Mouse (Mus musculus): ENCODE measurements at regions not wholly inside any gene's neighbourhood (a gene's known extent, or its start where the extent isn't known, plus 50 kb on each side); places are given as distances from the start of the nearest gene placed in this dataset.
"Not testable (repeated sequence)": the region's sequence is repeated elsewhere in the genome, so short reads cannot be mapped to it uniquely, and the experiment has no call there.

DNA sequence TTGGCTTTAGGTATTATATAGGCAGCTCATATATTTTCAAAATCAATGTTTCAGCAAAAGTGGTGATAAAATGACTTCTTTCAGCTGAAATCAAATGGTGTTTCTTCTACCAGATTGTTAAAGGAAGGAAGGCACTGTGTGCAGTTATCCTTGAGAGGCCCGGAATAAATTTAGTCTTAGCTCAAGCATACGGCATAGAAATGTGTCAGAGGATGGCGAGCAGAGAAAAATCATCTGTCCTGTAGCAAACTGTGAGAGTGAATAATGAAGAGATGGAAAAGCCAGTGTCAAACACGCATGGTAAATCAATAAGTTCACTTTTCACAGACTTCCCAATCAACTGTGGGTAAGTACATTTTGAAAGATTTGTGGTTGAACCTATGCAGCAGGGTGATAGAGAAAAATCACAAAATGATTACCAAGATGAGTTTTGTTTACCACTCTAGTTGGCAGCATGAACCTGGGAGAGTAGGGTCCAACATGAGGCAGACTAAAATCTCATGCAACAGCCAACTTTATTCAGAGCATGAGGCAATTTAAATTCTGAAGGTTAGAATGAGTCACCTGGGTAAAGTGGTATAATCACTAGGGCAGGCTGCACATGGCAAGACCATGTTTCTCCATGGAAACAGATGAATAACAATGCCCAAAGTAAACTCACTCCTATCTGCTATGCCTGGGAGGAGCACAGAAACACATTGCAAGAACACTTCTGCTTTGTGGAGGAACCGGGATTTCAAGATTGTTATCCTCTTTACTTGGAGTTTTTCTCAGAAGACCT, 55.7 kb downstream of the AI429214 start:
- ATAC-seq = no peak
- H3K9me3 ChIP-seq = no peaks in the 10 kb centered on the region
- WGBS = 86% methylated on average over 5 of the region's 5 CpGs
- H3K4me2 ChIP-seq (replicated peaks) = no peak overlapping the region
- H3K4me1 ChIP-seq (replicated peaks) = no peaks in the 10 kb centered on the region
- no peaks in the 10 kb centered on the region for H3K27me3 ChIP-seq
- no peak overlapping the region for H3K27ac ChIP-seq
- H3K36me3 ChIP-seq = no peaks in the 10 kb centered on the region
- no peak overlapping the region for H3K4me3 ChIP-seq (replicated peaks)
- H3K9ac ChIP-seq (replicated peaks) = no peak overlapping the region

DNA sequence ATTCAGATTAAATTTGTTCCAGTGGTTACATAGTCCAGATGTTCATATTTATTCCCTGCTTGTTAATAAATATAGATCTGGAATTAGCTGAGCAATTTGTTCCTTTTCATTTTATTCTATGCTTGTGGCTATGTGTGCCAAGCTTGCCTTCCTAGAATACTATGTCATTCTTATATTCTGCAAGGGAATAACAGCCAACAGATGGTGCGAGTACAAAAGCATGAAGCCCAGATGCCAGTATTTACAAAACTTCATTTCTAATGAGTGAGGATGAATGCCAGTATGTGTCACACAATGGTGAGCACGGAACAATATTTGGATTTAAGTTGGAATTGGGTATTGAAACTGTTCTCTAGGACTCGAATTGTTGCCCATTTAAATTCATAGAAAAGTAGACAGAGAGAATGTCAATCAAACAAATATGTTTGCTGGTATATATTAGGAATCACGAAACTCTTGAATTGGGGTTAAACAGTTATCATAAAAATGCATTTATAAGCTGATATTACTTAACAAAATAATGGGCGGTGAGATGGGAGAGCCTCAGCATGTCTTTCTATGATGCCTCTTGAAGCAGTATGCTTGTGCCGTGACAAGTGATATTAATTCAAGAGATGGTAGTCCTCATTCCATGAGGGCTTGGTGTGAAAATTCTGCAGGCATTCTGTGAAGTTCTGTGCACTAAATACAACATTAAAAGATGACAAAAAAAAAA, 56.7 kb downstream of the AI429214 start:
- H3K4me1 ChIP-seq (replicated peaks) = no peaks in the 10 kb centered on the region
- no peak overlapping the region for H3K9ac ChIP-seq (replicated peaks)
- no peak overlapping the region for H3K27ac ChIP-seq
- 78% methylated on average over 6 of the region's 6 CpGs for WGBS
- H3K27me3 ChIP-seq = no peaks in the 10 kb centered on the region
- no peak for ATAC-seq
- no peak overlapping the region for H3K4me2 ChIP-seq (replicated peaks)
- H3K36me3 ChIP-seq = no peaks in the 10 kb centered on the region
- H3K4me3 ChIP-seq (replicated peaks) = no peak overlapping the region
- no peaks in the 10 kb centered on the region for H3K9me3 ChIP-seq

- WGBS = 65% methylated on average over 1 of the region's 1 CpGs
Measured at GRCm38 (mm10) chr8:37050684-37051028, 57.3 kb downstream of the AI429214 start.

GRCm38 (mm10) chr8:37056376-37056775, 63.0 kb downstream of the AI429214 start:
- no peaks in the 10 kb centered on the region for H3K9me3 ChIP-seq
- H3K27ac ChIP-seq = no peak overlapping the region
- H3K4me3 ChIP-seq (replicated peaks) = no peak overlapping the region
- H3K9ac ChIP-seq (replicated peaks) = no peak overlapping the region
- no peaks in the 10 kb centered on the region for H3K27me3 ChIP-seq
- H3K4me2 ChIP-seq (replicated peaks) = no peak overlapping the region
- ATAC-seq = no peak
- H3K36me3 ChIP-seq = no peaks in the 10 kb centered on the region
- H3K4me1 ChIP-seq (replicated peaks) = no peaks in the 10 kb centered on the region
- 87% methylated on average over 3 of the region's 3 CpGs for WGBS

More at GRCm38 (mm10) chr8:37050684-37051028, 57.3 kb downstream of the AI429214 start:
- Histone ChIP-seq H3K27ac (no peak overlapping the region), H3K9ac (replicated peaks) (no peak overlapping the region), H3K27me3 (no peaks in the 10 kb centered on the region), H3K4me1 (replicated peaks) (no peaks in the 10 kb centered on the region), H3K36me3 (no peaks in the 10 kb centered on the region), H3K9me3 (no peaks in the 10 kb centered on the region), H3K4me2 (replicated peaks) (no peak overlapping the region), H3K4me3 (replicated peaks) (no peak overlapping the region)
- ATAC-seq = no peak

DNA sequence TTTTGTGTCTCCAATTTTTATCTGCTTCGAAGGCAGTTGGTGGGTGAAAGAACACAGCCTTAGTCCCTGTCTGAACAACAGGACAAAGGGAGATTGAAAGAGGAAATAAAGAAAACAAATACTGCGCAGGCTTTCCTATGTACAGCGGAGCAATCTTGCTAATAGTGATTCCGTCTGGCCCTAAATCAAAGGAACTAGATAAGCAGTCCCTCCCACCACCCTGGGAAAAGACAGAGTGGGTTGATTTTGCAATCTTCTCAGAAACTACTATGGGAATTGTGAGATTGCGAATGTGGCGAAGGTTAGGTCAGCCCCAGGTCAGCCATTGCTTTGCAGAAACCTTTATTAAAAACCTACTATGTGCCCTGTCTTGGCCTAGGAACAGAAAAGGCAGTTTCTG, 65.0 kb downstream of the AI429214 start:
- no peak overlapping the region for H3K4me2 ChIP-seq (replicated peaks)
- no peaks in the 10 kb centered on the region for H3K27me3 ChIP-seq
- WGBS = 84% methylated on average over 6 of the region's 6 CpGs
- H3K9ac ChIP-seq (replicated peaks) = no peak overlapping the region
- no peak for ATAC-seq
- H3K36me3 ChIP-seq = no peaks in the 10 kb centered on the region
- no peak overlapping the region for H3K27ac ChIP-seq
- H3K4me1 ChIP-seq (replicated peaks) = no peaks in the 10 kb centered on the region
- no peak overlapping the region for H3K4me3 ChIP-seq (replicated peaks)
- H3K9me3 ChIP-seq = no peaks in the 10 kb centered on the region

DNA sequence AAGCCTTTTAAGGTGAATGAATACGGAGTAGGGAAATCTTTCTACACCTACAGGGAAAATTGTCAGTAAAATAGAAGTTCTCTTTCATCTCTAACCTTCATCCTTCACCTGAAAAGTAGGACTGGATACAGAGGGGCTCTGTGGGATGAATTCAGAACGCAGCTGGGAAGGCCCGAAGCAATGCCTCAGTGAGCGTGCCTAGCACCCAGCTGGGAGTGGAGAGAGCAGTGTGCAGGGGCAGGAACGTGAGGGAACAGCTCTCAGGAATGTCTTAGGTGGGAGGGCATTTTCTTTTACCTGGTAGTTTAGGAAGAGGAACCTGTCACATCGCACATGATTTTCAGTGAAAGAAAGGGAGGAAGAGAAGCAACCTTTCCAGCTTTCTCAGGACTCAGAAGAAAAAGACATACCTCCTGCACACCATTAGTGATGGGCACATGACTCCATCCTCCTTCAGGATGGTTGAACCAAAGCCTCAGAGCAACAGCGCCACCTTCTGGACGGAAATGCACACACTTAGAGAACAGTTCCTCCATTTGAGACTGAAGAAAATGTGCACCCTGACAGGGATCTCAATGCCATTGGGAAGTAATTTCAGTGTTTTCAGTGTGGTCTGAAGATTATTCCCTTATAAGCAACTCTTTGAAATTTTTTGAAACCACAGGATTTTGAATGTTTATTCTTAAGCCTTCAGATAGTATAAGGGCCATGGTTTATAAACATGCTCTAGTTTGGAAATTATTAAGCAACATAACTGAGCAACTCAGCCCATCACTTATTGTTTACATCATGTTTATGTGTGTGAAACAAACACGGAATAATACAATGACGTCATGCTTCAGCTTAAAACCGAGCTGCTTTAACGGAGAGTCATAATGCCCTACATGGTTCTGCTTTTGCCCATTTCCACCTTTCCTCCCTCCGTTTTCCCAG, 68.9 kb downstream of the AI429214 start:
- WGBS = 27% methylated on average over 13 of the region's 13 CpGs
- Histone ChIP-seq H3K4me2 (replicated peaks) (no peak overlapping the region), H3K27ac (no peak overlapping the region), H3K36me3 (no peaks in the 10 kb centered on the region), H3K27me3 (no peaks in the 10 kb centered on the region), H3K9ac (replicated peaks) (no peak overlapping the region), H3K4me1 (replicated peaks) (no peaks in the 10 kb centered on the region), H3K4me3 (replicated peaks) (no peak overlapping the region), H3K9me3 (no peaks in the 10 kb centered on the region)
- ATAC-seq = peak; percentile 80

DNA sequence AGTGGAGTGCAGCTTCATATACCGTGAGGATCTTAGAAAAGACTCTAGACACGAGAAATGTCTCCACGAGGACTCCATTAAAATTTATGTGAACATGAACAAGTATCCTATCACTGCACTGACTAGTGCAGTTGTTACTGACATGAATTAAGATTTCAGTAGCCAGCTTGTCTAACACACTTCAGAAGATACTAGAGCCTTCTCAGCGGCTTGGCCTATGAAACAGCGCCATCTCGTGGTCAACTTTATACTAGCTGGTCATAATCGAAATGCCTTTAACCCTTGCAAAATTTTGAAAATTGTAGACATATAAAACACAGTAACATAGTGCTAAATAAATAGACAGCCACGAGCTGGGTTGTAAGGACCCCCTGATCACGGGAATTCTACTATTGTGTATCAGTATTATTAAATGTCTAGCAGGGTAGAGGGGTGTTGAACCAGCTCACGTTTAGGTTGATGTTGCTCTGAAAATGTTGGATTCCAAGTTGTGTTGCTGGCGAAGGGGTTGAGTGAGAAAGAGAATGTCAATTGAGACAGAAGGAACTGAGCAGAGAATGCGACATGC, 70.4 kb downstream of the AI429214 start:
- WGBS = 23% methylated on average over 12 of the region's 12 CpGs
- H3K9ac ChIP-seq (replicated peaks) = no peak overlapping the region
- H3K27ac ChIP-seq = no peak overlapping the region
- H3K4me1 ChIP-seq (replicated peaks) = no peaks in the 10 kb centered on the region
- H3K36me3 ChIP-seq = no peaks in the 10 kb centered on the region
- H3K4me2 ChIP-seq (replicated peaks) = no peak overlapping the region
- no peaks in the 10 kb centered on the region for H3K9me3 ChIP-seq
- ATAC-seq = peak; percentile 83
- no peaks in the 10 kb centered on the region for H3K27me3 ChIP-seq
- no peak overlapping the region for H3K4me3 ChIP-seq (replicated peaks)

DNA sequence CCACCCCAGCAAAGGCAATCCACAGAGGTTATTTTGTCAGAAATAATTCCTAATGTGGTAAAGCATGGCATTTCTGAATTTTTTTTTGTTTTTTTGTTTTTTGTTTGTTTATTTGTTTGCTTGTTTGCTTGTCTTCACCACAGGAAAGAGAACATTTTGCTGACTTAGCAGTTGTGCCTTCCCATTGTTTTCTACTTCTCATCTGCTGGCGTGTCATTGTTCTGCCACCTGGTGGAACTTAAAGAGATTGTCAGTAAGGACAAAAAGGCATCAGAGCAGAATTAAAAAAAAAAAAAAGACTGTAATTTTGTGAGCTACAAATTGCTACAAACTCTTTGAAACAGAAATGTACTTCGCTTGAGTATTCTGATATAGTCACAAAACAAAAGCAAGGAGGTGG, 79.5 kb downstream of the AI429214 start:
- Histone ChIP-seq H3K27me3 (no peaks in the 10 kb centered on the region), H3K4me2 (replicated peaks) (no peak overlapping the region), H3K4me1 (replicated peaks) (no peaks in the 10 kb centered on the region), H3K36me3 (no peaks in the 10 kb centered on the region), H3K27ac (no peak overlapping the region), H3K4me3 (replicated peaks) (no peak overlapping the region), H3K9me3 (no peaks in the 10 kb centered on the region), H3K9ac (replicated peaks) (no peak overlapping the region)
- 24% methylated on average over 2 of the region's 2 CpGs for WGBS
- no peak for ATAC-seq

DNA sequence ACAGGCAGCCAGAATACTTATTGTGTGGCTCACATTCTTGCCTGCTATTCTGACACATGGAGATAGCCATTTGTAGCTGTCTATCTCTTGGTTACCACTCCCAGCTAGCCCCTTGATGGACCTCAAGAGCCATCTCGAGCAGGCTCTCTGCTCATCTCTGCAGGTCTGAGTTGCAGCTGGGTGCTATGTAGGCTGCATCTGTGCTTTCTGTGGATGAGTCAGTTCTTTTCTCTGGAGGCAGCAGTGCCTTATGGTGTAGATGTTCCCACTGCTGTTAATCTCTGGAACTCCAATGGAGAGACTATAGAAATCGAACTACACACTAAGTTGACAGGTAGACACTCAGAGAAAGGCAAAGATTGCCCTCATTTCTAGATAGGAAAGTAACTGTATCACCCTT, 106.3 kb downstream of the AI429214 start:
- H3K9ac ChIP-seq (replicated peaks) = no peak overlapping the region
- H3K36me3 ChIP-seq = no peaks in the 10 kb centered on the region
- no peak overlapping the region for H3K27ac ChIP-seq
- no peaks in the 10 kb centered on the region for H3K27me3 ChIP-seq
- no peaks in the 10 kb centered on the region for H3K4me1 ChIP-seq (replicated peaks)
- 75% methylated on average over 2 of the region's 2 CpGs for WGBS
- no peak overlapping the region for H3K4me2 ChIP-seq (replicated peaks)
- no peak for ATAC-seq
- no peak overlapping the region for H3K4me3 ChIP-seq (replicated peaks)
- H3K9me3 ChIP-seq = no peaks in the 10 kb centered on the region

DNA sequence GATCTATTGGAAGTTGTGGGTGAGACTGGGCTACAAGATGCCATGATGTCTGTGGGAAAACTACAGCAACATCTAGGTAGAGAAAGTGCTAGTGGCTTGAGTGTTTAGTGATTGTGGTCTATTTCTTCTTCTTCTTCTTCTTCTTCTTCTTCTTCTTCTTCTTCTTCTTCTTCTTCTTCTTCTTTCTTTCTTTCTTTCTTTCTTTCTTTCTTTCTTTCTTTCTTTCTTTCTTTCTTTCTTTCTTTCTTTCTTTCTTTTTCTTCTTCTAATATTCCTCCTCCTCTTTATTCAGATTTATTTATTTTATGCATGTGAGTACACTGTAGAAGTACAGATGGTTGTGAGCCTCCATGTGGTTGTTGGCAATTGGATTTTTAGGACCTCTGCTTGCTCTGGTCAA, 119.0 kb downstream of the AI429214 start:
- not testable (repeated sequence) for H3K4me2 ChIP-seq (replicated peaks); H3K36me3 ChIP-seq; H3K27me3 ChIP-seq; H3K4me1 ChIP-seq (replicated peaks); H3K27ac ChIP-seq; H3K9ac ChIP-seq (replicated peaks); H3K4me3 ChIP-seq (replicated peaks); ATAC-seq; H3K9me3 ChIP-seq

GRCm38 (mm10) chr8:37125834-37126233, 132.4 kb downstream of the AI429214 start:
- peaks cover 5% of the 10 kb centered on the region for H3K9me3 ChIP-seq
- ATAC-seq = no peak
- H3K27ac ChIP-seq = no peak overlapping the region
- no peaks in the 10 kb centered on the region for H3K4me1 ChIP-seq (replicated peaks)
- H3K9ac ChIP-seq (replicated peaks) = no peak overlapping the region
- H3K27me3 ChIP-seq = no peaks in the 10 kb centered on the region
- H3K4me3 ChIP-seq (replicated peaks) = no peak overlapping the region
- H3K4me2 ChIP-seq (replicated peaks) = no peak overlapping the region
- H3K36me3 ChIP-seq = no peaks in the 10 kb centered on the region

DNA sequence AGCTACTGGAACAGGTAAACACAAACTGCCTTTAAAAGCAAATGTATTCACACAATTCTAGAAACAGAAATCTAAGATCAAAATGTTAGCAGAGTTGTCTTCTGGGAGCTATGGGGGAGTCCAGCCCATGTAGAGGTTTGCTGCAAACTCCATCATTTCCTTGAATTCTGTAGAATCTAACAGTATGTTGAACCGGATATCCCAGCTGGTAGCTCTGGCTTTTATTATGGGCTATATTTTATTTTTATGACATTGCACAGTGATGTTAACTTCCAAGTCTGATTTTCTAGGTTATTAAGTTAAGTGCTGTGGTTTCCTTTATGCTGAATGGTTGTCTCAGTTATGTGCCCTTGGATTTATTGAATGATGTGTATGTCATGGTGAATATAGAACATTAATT, 136.3 kb downstream of the AI429214 start:
- no peak overlapping the region for H3K27ac ChIP-seq
- H3K9ac ChIP-seq (replicated peaks) = no peak overlapping the region
- H3K36me3 ChIP-seq = no peaks in the 10 kb centered on the region
- H3K4me2 ChIP-seq (replicated peaks) = no peak overlapping the region
- no peak overlapping the region for H3K4me3 ChIP-seq (replicated peaks)
- no peaks in the 10 kb centered on the region for H3K27me3 ChIP-seq
- ATAC-seq = no peak
- WGBS = 87% methylated on average over 1 of the region's 1 CpGs
- 0 out of 2 replicates have a peak, but pooled peaks cover 2% of the 10 kb centered on the region for H3K4me1 ChIP-seq (replicated peaks)
- H3K9me3 ChIP-seq = no peaks in the 10 kb centered on the region

Measured in midbrain, embryonic 13.5 days (tissue).